Mouse (Mus musculus): ENCODE measurements around the gene Dars. TPM values are rescaled to one million over a fixed set of nuclear protein-coding genes. Genes with fewer than 3 reads are reported as not detected.

Dars gene
- total RNA-seq, 2 experiments from 2014 or later = 57.0 to 64.6 TPM

GRCm38 (mm10) chr1:128435551-128435950, 18.4 kb upstream of the Dars start:
- ATAC-seq (replicated peaks; ENCODE audit: low FRiP score, poor library complexity, severe bottlenecking) = no peak

- ATAC-seq (replicated peaks; ENCODE audit: low FRiP score, poor library complexity, severe bottlenecking) = no peak
Observed at GRCm38 (mm10) chr1:128424928-128425327, 7.8 kb upstream of the Dars start.

- peak; percentile 44 for ATAC-seq (replicated peaks; ENCODE audit: low FRiP score, poor library complexity, severe bottlenecking)
Observed at GRCm38 (mm10) chr1:128417533-128417888, 343 bp upstream of the Dars start.

GRCm38 (mm10) chr1:128411141-128411540, 6.0 kb downstream of the Dars start:
- no peak for ATAC-seq (replicated peaks; ENCODE audit: low FRiP score, poor library complexity, severe bottlenecking)

GRCm38 (mm10) chr1:128406846-128407245, 10.3 kb downstream of the Dars start:
- ATAC-seq (replicated peaks; ENCODE audit: low FRiP score, poor library complexity, severe bottlenecking) = no peak

- ATAC-seq (replicated peaks; ENCODE audit: low FRiP score, poor library complexity, severe bottlenecking) = no peak
Observed at GRCm38 (mm10) chr1:128405675-128406074, 11.5 kb downstream of the Dars start.

GRCm38 (mm10) chr1:128405041-128405481, 12.1 kb downstream of the Dars start:
- ATAC-seq (replicated peaks; ENCODE audit: low FRiP score, poor library complexity, severe bottlenecking) = no peak

- ATAC-seq (replicated peaks; ENCODE audit: low FRiP score, poor library complexity, severe bottlenecking) = no peak
Observed at GRCm38 (mm10) chr1:128400926-128401325, 16.2 kb downstream of the Dars start.

- ATAC-seq (replicated peaks; ENCODE audit: low FRiP score, poor library complexity, severe bottlenecking) = no peak
Observed at GRCm38 (mm10) chr1:128399941-128400915, 16.9 kb downstream of the Dars start.

- no peak for ATAC-seq (replicated peaks; ENCODE audit: low FRiP score, poor library complexity, severe bottlenecking)
Observed at GRCm38 (mm10) chr1:128398738-128399445, 18.3 kb downstream of the Dars start.

GRCm38 (mm10) chr1:128394657-128395056, 22.5 kb downstream of the Dars start:
- ATAC-seq (replicated peaks; ENCODE audit: low FRiP score, poor library complexity, severe bottlenecking) = no peak

- ATAC-seq (replicated peaks; ENCODE audit: low FRiP score, poor library complexity, severe bottlenecking) = no peak
Observed at GRCm38 (mm10) chr1:128392382-128392781, 24.8 kb downstream of the Dars start.

GRCm38 (mm10) chr1:128386487-128386886, 30.7 kb downstream of the Dars start:
- ATAC-seq (replicated peaks; ENCODE audit: low FRiP score, poor library complexity, severe bottlenecking) = no peak

GRCm38 (mm10) chr1:128376841-128377240, 40.3 kb downstream of the Dars start:
- no peak for ATAC-seq (replicated peaks; ENCODE audit: low FRiP score, poor library complexity, severe bottlenecking)

- ATAC-seq (replicated peaks; ENCODE audit: low FRiP score, poor library complexity, severe bottlenecking) = 0 out of 2 replicates have a peak, but pooled peaks have one; percentile 55
Observed at GRCm38 (mm10) chr1:128372143-128372860, 44.9 kb downstream of the Dars start.

- ATAC-seq (replicated peaks; ENCODE audit: low FRiP score, poor library complexity, severe bottlenecking) = peak; percentile 69; the same call in 1 of the 2 replicates
Observed at GRCm38 (mm10) chr1:128368732-128369441, 48.3 kb downstream of the Dars start.

- ATAC-seq (replicated peaks; ENCODE audit: low FRiP score, poor library complexity, severe bottlenecking) = no peak
Observed at GRCm38 (mm10) chr1:128360601-128361000, 56.6 kb downstream of the Dars start.

- ATAC-seq (replicated peaks; ENCODE audit: low FRiP score, poor library complexity, severe bottlenecking) = peak; percentile 85
Observed at GRCm38 (mm10) chr1:128359554-128360376, 57.4 kb downstream of the Dars start, which contains the start of gene Mcm6. Mcm6 (minus strand) TSS chr1:128359664.

All from erythroblast, adult 5-6 weeks (primary cell).